Mouse (Mus musculus) CH12.LX (cell line): Measurements from ENCODE around the gene Arhgap18. TPM values are rescaled to one million over a fixed set of nuclear protein-coding genes. Genes with fewer than 3 reads are reported as not detected.

Source experiments
- DNase-seq: peaks from one replicate; pipeline ENCODE4 v3.0.0-alpha.2; 2013; ENCODE audit errors: extremely low read depth
- H3K27ac ChIP-seq: 2 replicates; pipeline ENCODE4 v1.5.1; 2012; ENCODE audit warnings: low read depth, mild to moderate bottlenecking, control low read depth, moderate library complexity; ENCODE audit not compliant: insufficient read depth
- H3K27me3 ChIP-seq: replicated peaks from 2 replicates; pipeline ENCODE3; 2012; ENCODE audit warnings: inconsistent platforms
- H3K36me3 ChIP-seq, 2 experiments: replicated peaks in 1 of 2; 2 replicates each; pipeline versions ENCODE3 to v1.6.1; 2012; ENCODE audit warnings: inconsistent platforms in 1 of 2, low read length in 1 of 2, mild to moderate bottlenecking in 1 of 2, mixed read lengths in 1 of 2, moderate library complexity in 1 of 2; ENCODE audit not compliant: control insufficient read depth in 1 of 2, insufficient read depth in 1 of 2
- H3K4me1 ChIP-seq, 2 experiments: 2 replicates each; pipeline ENCODE4 v1.6.1; 2012; ENCODE audit warnings: inconsistent platforms in 1 of 2, moderate library complexity in 1 of 2; ENCODE audit not compliant: insufficient read depth in 2 of 2, control insufficient read depth in 1 of 2
- H3K4me2 ChIP-seq: 2 replicates; pipeline ENCODE4 v1.6.1; 2012; ENCODE audit warnings: low read depth, mild to moderate bottlenecking, control low read depth; ENCODE audit not compliant: poor library complexity, insufficient read depth, severe bottlenecking
- H3K4me3 ChIP-seq, 3 experiments: fragments of 150-350 bp in 1 of 3; sonication (generic) in 1 of 3; replicated peaks in 1 of 3; 2 replicates each; pipeline versions ENCODE3 to v1.5.1; 2011 to 2012; ENCODE audit warnings: low read depth in 2 of 3, low read length in 2 of 3, mild to moderate bottlenecking in 2 of 3, moderate library complexity in 2 of 3, control low read depth in 1 of 3, improper control_type of control experiment in 1 of 3, inconsistent platforms in 1 of 3, mixed read lengths in 1 of 3; ENCODE audit not compliant: poor library complexity in 1 of 3
- H3K79me2 ChIP-seq: replicated peaks from 2 replicates; pipeline ENCODE4 v1.6.1; 2012; ENCODE audit warnings: mild to moderate bottlenecking, moderate library complexity; ENCODE audit not compliant: control insufficient read depth, poor library complexity, insufficient read depth, severe bottlenecking; ENCODE audit errors: extremely low read depth
- H3K9ac ChIP-seq: 2 replicates; pipeline ENCODE4 v1.6.1; 2012; ENCODE audit warnings: low read depth, mild to moderate bottlenecking, control low read depth, moderate library complexity; ENCODE audit not compliant: insufficient read depth
- H3K9me3 ChIP-seq: replicated peaks from 2 replicates; pipeline ENCODE3; 2012; ENCODE audit warnings: low read length, inconsistent platforms, mixed read lengths
- CTCF ChIP-seq, 2 experiments: IDR thresholded peaks in 1 of 2; conservative IDR thresholded peaks in 1 of 2; 2 replicates each; pipeline ENCODE4 v1.5.1; 2011 to 2012; ENCODE audit warnings: low read depth in 2 of 2, low read length in 2 of 2, improper control_type of control experiment in 1 of 2, inconsistent platforms in 1 of 2, mild to moderate bottlenecking in 1 of 2, moderate library complexity in 1 of 2
- EP300 ChIP-seq: IDR thresholded peaks from 2 replicates; pipeline ENCODE4 v1.6.1; 2011; ENCODE audit warnings: low read length, improper control_type of control experiment
- IRF4 ChIP-seq: IDR thresholded peaks from 2 replicates; pipeline ENCODE4 v1.6.1; 2014; ENCODE audit warnings: low read depth, mild to moderate bottlenecking, inconsistent platforms, low read length, improper control_type of control experiment
- JUN ChIP-seq: IDR thresholded peaks from 2 replicates; pipeline ENCODE4 v1.6.1; 2011; ENCODE audit warnings: low read depth, mild to moderate bottlenecking, low read length, improper control_type of control experiment, moderate library complexity; ENCODE audit not compliant: insufficient read depth
- JUND ChIP-seq: conservative IDR thresholded peaks from 2 replicates; pipeline ENCODE4 v1.6.1; 2011; ENCODE audit warnings: low read depth, low read length, improper control_type of control experiment
- MEF2A ChIP-seq: IDR thresholded peaks from 2 replicates; pipeline ENCODE4 v1.6.1; 2014; ENCODE audit warnings: low read depth, mild to moderate bottlenecking, inconsistent platforms, low read length, improper control_type of control experiment, borderline replicate concordance
- MXI1 ChIP-seq: IDR thresholded peaks from 2 replicates; pipeline ENCODE4 v1.6.1; 2011; ENCODE audit warnings: mild to moderate bottlenecking, low read depth, low read length, improper control_type of control experiment
- MYC ChIP-seq: IDR thresholded peaks from 2 replicates; pipeline ENCODE4 v1.6.1; 2011; ENCODE audit warnings: low read depth, mild to moderate bottlenecking, improper control_type of control experiment, low read length
- NELFE ChIP-seq: IDR thresholded peaks from 2 replicates; pipeline ENCODE4 v1.6.1; 2011; ENCODE audit warnings: low read depth, low read length, improper control_type of control experiment
- NRF1 ChIP-seq: IDR thresholded peaks from 2 replicates; pipeline ENCODE4 v1.6.1; 2014; ENCODE audit warnings: low read depth, mild to moderate bottlenecking, inconsistent platforms, low read length, improper control_type of control experiment, moderate library complexity
- PAX5 ChIP-seq: IDR thresholded peaks from 2 replicates; pipeline ENCODE4 v1.6.1; 2012; ENCODE audit warnings: low read length, inconsistent platforms, mixed read lengths
- POLR2AphosphoS2 ChIP-seq: IDR thresholded peaks from 2 replicates; pipeline ENCODE4 v1.6.1; 2011; ENCODE audit warnings: low read depth, low read length, improper control_type of control experiment
- RAD21 ChIP-seq: IDR thresholded peaks from 2 replicates; pipeline ENCODE4 v1.6.1; 2011; ENCODE audit warnings: low read depth, mild to moderate bottlenecking, low read length, improper control_type of control experiment, moderate library complexity
- RCOR1 ChIP-seq: conservative IDR thresholded peaks from 2 replicates; pipeline ENCODE4 v1.6.1; 2012; ENCODE audit warnings: low read depth, mild to moderate bottlenecking, inconsistent platforms, low read length, improper control_type of control experiment
- TCF12 ChIP-seq: IDR thresholded peaks from 2 replicates; pipeline ENCODE4 v1.6.1; 2014; ENCODE audit warnings: low read depth, mild to moderate bottlenecking, inconsistent platforms, low read length, improper control_type of control experiment
- USF1 ChIP-seq: IDR thresholded peaks from 2 replicates; pipeline ENCODE4 v1.6.1; 2014; ENCODE audit warnings: low read depth, mild to moderate bottlenecking, inconsistent platforms, low read length, improper control_type of control experiment
- ZC3H11A ChIP-seq: IDR thresholded peaks from 2 replicates; pipeline ENCODE4 v1.6.1; 2012; ENCODE audit warnings: low read depth, mild to moderate bottlenecking, inconsistent platforms, low read length, improper control_type of control experiment
- ZKSCAN1 ChIP-seq: IDR thresholded peaks from 2 replicates; pipeline ENCODE4 v1.6.1; 2012; ENCODE audit warnings: low read depth, inconsistent platforms, low read length, improper control_type of control experiment, borderline replicate concordance
- ZNF384 ChIP-seq: IDR thresholded peaks from 2 replicates; pipeline ENCODE4 v1.6.1; 2012; ENCODE audit warnings: low read depth, low read length, improper control_type of control experiment, inconsistent platforms
- dilution Hi-C: fragments of 300-500 bp; cut with MboI; formaldehyde crosslinking; loops from 2 replicates; pipeline ENCODE4 v1.14.3; 2020; ENCODE audit warnings: low sequenced_read_pairs; ENCODE audit not compliant: extremely low pct_unique_long_range_greater_than_20kb, extremely low pct_ligation_motif_present
- in situ Hi-C: fragments of 300-500 bp; cut with MboI; formaldehyde crosslinking; loops from 3 replicates; pipeline ENCODE4 v1.14.3; 2019; ENCODE audit warnings: low sequenced_read_pairs, low pct_ligation_motif_present, low pct_unique_long_range_greater_than_20kb, mixed read lengths
- polyA plus RNA-seq: library from polyadenylated mRNA; unstranded; fragments of >175 nt; gene quantifications from 2 replicates; pipeline ENCODE4 v1.2.1, GENCODE M21; 2012; ENCODE audit warnings: low read depth; ENCODE audit not compliant: insufficient read length
- total RNA-seq, 2 experiments: library from RNA; depleted of rRNA; stranded (reverse); fragments of 300-350 nt in 1 of 2; fragments of >200 nt in 1 of 2; gene quantifications; 2 replicates each; pipeline ENCODE4 v1.2.3; 2012 to 2014

The Arhgap18 gene
- total and polyA plus RNA-seq, 3 experiments, result 3.3 to 4.2 (median 3.3) TPM

GRCm38 (mm10) chr10:26761991-26762903 is 9.0 kb downstream of the Arhgap18 start:
- Histone ChIP-seq H3K9ac (no peak overlapping the region), H3K4me3 (no peak overlapping the region), H3K4me2 (no peak overlapping the region), H3K27ac (no peak overlapping the region)
- TF ChIP-seq NRF1 (no peak), IRF4 (no peak), MYC (no peak), RCOR1 (no peak), MEF2A (no peak), JUN (no peak), USF1 (no peak), PAX5 (no peak), ZKSCAN1 (no peak), TCF12 (no peak), EP300 (no peak), ZNF384 (no peak), MXI1 (no peak), CTCF (conservative IDR thresholded peaks at IDR 0.05 in 1 of 2, IDR thresholded peaks at IDR 0.05 in 1 of 2; ENCODE audit: low read depth in 2 of 2, low read length in 2 of 2) (no peak), RAD21 (no peak), POLR2AphosphoS2 (no peak), ZC3H11A (no peak), NELFE (no peak), JUND (no peak)
- TF ChIP-seq, all 38 proteins: peak for 0
- in situ Hi-C loops (no loop called here), dilution Hi-C loops (no loop called here)
- Histone ChIP-seq H3K9me3 (no peaks in the 10 kb centered on the region), H3K27me3 (no peaks in the 10 kb centered on the region), H3K36me3 (no peaks in the 10 kb centered on the region), H3K4me1 (peaks cover 0 to 5% of the 10 kb centered on the region in 2 experiments; a peak in 3 of 4 replicates), H3K79me2 (no peaks in the 10 kb centered on the region)
- no peak for DNase-seq

- no peaks in the 10 kb centered on the region for H3K36me3 ChIP-seq
- in situ Hi-C loops (no loop called here), dilution Hi-C loops (no loop called here)
- DNase-seq, result no peak
- H3K4me3 ChIP-seq, result no peak overlapping the region
- no peak overlapping the region for H3K4me2 ChIP-seq
- no peaks in the 10 kb centered on the region for H3K79me2 ChIP-seq
- no peak overlapping the region for H3K9ac ChIP-seq
- H3K4me1 ChIP-seq, result peaks cover 3 to 5% of the 10 kb centered on the region in 2 experiments; a peak in 3 of 4 replicates
- H3K27me3 ChIP-seq, result no peaks in the 10 kb centered on the region
- TF ChIP-seq ZKSCAN1 (no peak), IRF4 (0 out of 2 replicates have a peak, but pooled peaks have one; percentile 14)
- no peak overlapping the region for H3K27ac ChIP-seq
- H3K9me3 ChIP-seq, result no peaks in the 10 kb centered on the region
Measured at GRCm38 (mm10) chr10:26767196-26767595, 14.0 kb downstream of the Arhgap18 start.
